Mouse (Mus musculus): ENCODE data around the gene Crlf1. TPM values are rescaled to one million over a fixed set of nuclear protein-coding genes. Genes with fewer than 3 reads are reported as not detected.
A peak's percentile ranks its signal among the peaks of the same experiment; 100 is the strongest.

The Crlf1 gene
- polyA plus RNA-seq, 1 experiment from 2014 or later, result 6.1 TPM

GRCm38 (mm10) chr8:70458462-70458861 is 34.5 kb upstream of the Crlf1 start:
- H3K4me3 ChIP-seq (replicated peaks; ENCODE audit: low read length), result no peak overlapping the region
- ATAC-seq, result no peak
- no peak overlapping the region for H3K4me2 ChIP-seq (ENCODE audit: low read length)
- no peak overlapping the region for H3K27ac ChIP-seq (ENCODE audit: low read length)
- H3K27me3 ChIP-seq (replicated peaks; ENCODE audit: control insufficient read depth, insufficient read depth, low read length), result no peaks in the 10 kb centered on the region
- no peak overlapping the region for H3K9ac ChIP-seq (replicated peaks; ENCODE audit: low read depth, low read length)
- WGBS, result 81% methylated on average over 3 of the region's 3 CpGs
- H3K9me3 ChIP-seq (ENCODE audit: control insufficient read depth, low read length), result no peaks in the 10 kb centered on the region
- no peaks in the 10 kb centered on the region for H3K36me3 ChIP-seq (ENCODE audit: control insufficient read depth, insufficient read depth)
- H3K4me1 ChIP-seq (replicated peaks; ENCODE audit: control insufficient read depth, insufficient read depth, low read length), result no peaks in the 10 kb centered on the region

- no peak overlapping the region for H3K4me3 ChIP-seq (replicated peaks; ENCODE audit: low read length)
- no peaks in the 10 kb centered on the region for H3K9me3 ChIP-seq (ENCODE audit: control insufficient read depth, low read length)
- H3K36me3 ChIP-seq (ENCODE audit: control insufficient read depth, insufficient read depth), result no peaks in the 10 kb centered on the region
- no peak overlapping the region for H3K27ac ChIP-seq (ENCODE audit: low read length)
- no peaks in the 10 kb centered on the region for H3K27me3 ChIP-seq (replicated peaks; ENCODE audit: control insufficient read depth, insufficient read depth, low read length)
- H3K9ac ChIP-seq (replicated peaks; ENCODE audit: low read depth, low read length), result no peak overlapping the region
- H3K4me1 ChIP-seq (replicated peaks; ENCODE audit: control insufficient read depth, insufficient read depth, low read length), result no peaks in the 10 kb centered on the region
- 100% methylated on average over 2 of the region's 2 CpGs for WGBS
- no peak overlapping the region for H3K4me2 ChIP-seq (ENCODE audit: low read length)
- no peak for ATAC-seq
Observed at GRCm38 (mm10) chr8:70459636-70460035, 33.3 kb upstream of the Crlf1 start.

- no peak for ATAC-seq
- no peaks in the 10 kb centered on the region for H3K36me3 ChIP-seq (ENCODE audit: control insufficient read depth, insufficient read depth)
- no peak overlapping the region for H3K9ac ChIP-seq (replicated peaks; ENCODE audit: low read depth, low read length)
- H3K4me3 ChIP-seq (replicated peaks; ENCODE audit: low read length), result no peak overlapping the region
- no peak overlapping the region for H3K27ac ChIP-seq (ENCODE audit: low read length)
- H3K27me3 ChIP-seq (replicated peaks; ENCODE audit: control insufficient read depth, insufficient read depth, low read length), result no peaks in the 10 kb centered on the region
- no peaks in the 10 kb centered on the region for H3K9me3 ChIP-seq (ENCODE audit: control insufficient read depth, low read length)
- H3K4me2 ChIP-seq (ENCODE audit: low read length), result no peak overlapping the region
- H3K4me1 ChIP-seq (replicated peaks; ENCODE audit: control insufficient read depth, insufficient read depth, low read length), result no peaks in the 10 kb centered on the region
- 91% methylated on average over 5 of the region's 5 CpGs for WGBS
Observed at GRCm38 (mm10) chr8:70460199-70460598, 32.8 kb upstream of the Crlf1 start.

GRCm38 (mm10) chr8:70460606-70461005 is 32.4 kb upstream of the Crlf1 start:
- Histone ChIP-seq H3K4me3 (replicated peaks; ENCODE audit: low read length) (no peak overlapping the region), H3K27ac (ENCODE audit: low read length) (no peak overlapping the region), H3K4me1 (replicated peaks; ENCODE audit: control insufficient read depth, insufficient read depth, low read length) (no peaks in the 10 kb centered on the region), H3K36me3 (ENCODE audit: control insufficient read depth, insufficient read depth) (no peaks in the 10 kb centered on the region), H3K4me2 (ENCODE audit: low read length) (no peak overlapping the region), H3K9ac (replicated peaks; ENCODE audit: low read depth, low read length) (no peak overlapping the region), H3K27me3 (replicated peaks; ENCODE audit: control insufficient read depth, insufficient read depth, low read length) (no peaks in the 10 kb centered on the region), H3K9me3 (ENCODE audit: control insufficient read depth, low read length) (no peaks in the 10 kb centered on the region)
- no peak for ATAC-seq
- WGBS, result 86% methylated on average over 9 of the region's 9 CpGs

GRCm38 (mm10) chr8:70461765-70462515 is 31.0 kb upstream of the Crlf1 start:
- ATAC-seq, result no peak
- Histone ChIP-seq H3K27me3 (replicated peaks; ENCODE audit: control insufficient read depth, insufficient read depth, low read length) (no peaks in the 10 kb centered on the region), H3K4me1 (replicated peaks; ENCODE audit: control insufficient read depth, insufficient read depth, low read length) (no peaks in the 10 kb centered on the region), H3K9ac (replicated peaks; ENCODE audit: low read depth, low read length) (no peak overlapping the region), H3K27ac (ENCODE audit: low read length) (no peak overlapping the region), H3K9me3 (ENCODE audit: control insufficient read depth, low read length) (no peaks in the 10 kb centered on the region), H3K36me3 (ENCODE audit: control insufficient read depth, insufficient read depth) (no peaks in the 10 kb centered on the region), H3K4me2 (ENCODE audit: low read length) (no peak overlapping the region), H3K4me3 (replicated peaks; ENCODE audit: low read length) (no peak overlapping the region)
- WGBS, result 87% methylated on average over 16 of the region's 16 CpGs

DNA sequence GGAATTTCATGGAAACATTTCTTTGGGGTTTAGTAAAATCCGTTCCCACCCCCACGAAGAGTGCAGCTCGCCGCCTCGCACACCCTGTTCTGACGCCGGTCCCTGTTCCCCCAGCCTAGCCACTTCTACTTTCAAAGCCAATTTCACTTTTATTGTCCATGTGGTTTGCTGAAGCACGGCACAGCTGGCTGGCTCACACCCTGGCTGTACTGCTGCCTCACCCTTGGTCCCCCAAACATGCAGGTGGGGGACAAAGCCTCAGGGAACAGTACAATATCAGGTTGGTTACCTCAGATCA is 30.5 kb upstream of the Crlf1 start:
- H3K4me1 ChIP-seq (replicated peaks; ENCODE audit: control insufficient read depth, insufficient read depth, low read length), result no peaks in the 10 kb centered on the region
- H3K4me3 ChIP-seq (replicated peaks; ENCODE audit: low read length), result no peak overlapping the region
- H3K36me3 ChIP-seq (ENCODE audit: control insufficient read depth, insufficient read depth), result no peaks in the 10 kb centered on the region
- no peaks in the 10 kb centered on the region for H3K27me3 ChIP-seq (replicated peaks; ENCODE audit: control insufficient read depth, insufficient read depth, low read length)
- ATAC-seq, result no peak
- no peaks in the 10 kb centered on the region for H3K9me3 ChIP-seq (ENCODE audit: control insufficient read depth, low read length)
- no peak overlapping the region for H3K9ac ChIP-seq (replicated peaks; ENCODE audit: low read depth, low read length)
- no peak overlapping the region for H3K4me2 ChIP-seq (ENCODE audit: low read length)
- 92% methylated on average over 8 of the region's 8 CpGs for whole genome bisulfite sequencing
- H3K27ac ChIP-seq (ENCODE audit: low read length), result no peak overlapping the region

DNA sequence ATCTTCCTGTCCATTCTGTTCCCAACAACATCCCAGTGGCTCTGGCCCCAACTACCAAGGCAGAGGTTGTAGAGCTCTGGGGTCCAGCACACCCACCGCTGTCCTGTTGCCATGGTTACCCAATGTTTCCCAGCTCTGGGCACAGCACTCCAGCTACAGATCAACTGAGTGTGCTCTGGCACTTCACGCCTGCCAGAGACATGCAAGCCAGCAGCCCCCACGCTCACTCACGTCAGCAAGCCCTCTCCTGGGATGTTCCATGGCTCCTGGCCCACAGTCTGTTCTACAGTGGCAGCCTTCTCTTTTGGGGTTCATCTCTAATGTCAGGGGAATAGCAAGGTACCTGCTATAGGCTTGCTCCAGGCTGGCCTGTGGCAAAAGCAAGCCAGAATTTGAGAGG is 29.7 kb upstream of the Crlf1 start:
- 52% methylated on average over 4 of the region's 4 CpGs for WGBS
- Histone ChIP-seq H3K4me2 (ENCODE audit: low read length) (no peak overlapping the region), H3K4me3 (replicated peaks; ENCODE audit: low read length) (no peak overlapping the region), H3K27ac (ENCODE audit: low read length) (no peak overlapping the region), H3K36me3 (ENCODE audit: control insufficient read depth, insufficient read depth) (no peaks in the 10 kb centered on the region), H3K9me3 (ENCODE audit: control insufficient read depth, low read length) (no peaks in the 10 kb centered on the region), H3K9ac (replicated peaks; ENCODE audit: low read depth, low read length) (no peak overlapping the region), H3K4me1 (replicated peaks; ENCODE audit: control insufficient read depth, insufficient read depth, low read length) (no peaks in the 10 kb centered on the region), H3K27me3 (replicated peaks; ENCODE audit: control insufficient read depth, insufficient read depth, low read length) (no peaks in the 10 kb centered on the region)
- peak; percentile 14 for ATAC-seq

DNA sequence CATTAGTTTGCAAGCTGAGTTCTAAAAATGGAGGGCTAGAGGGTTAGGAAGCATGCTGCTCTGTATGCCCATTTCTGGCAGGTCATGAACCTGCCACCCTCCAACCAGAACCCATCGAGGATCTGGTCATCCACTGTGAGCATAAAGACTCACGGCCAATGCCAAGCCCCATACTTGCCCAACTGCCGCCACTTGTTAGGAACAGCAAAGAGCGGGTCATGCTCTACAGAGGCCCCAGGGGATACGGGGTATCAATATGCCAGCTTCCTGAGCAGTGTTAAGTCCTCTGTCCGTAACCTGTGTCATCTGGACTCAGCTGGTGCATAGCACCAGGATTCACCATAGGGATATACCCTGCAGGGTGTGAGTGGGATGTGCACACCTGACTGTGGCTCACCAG is 28.8 kb upstream of the Crlf1 start:
- no peak overlapping the region for H3K27ac ChIP-seq (ENCODE audit: low read length)
- ATAC-seq, result no peak
- no peaks in the 10 kb centered on the region for H3K9me3 ChIP-seq (ENCODE audit: control insufficient read depth, low read length)

DNA sequence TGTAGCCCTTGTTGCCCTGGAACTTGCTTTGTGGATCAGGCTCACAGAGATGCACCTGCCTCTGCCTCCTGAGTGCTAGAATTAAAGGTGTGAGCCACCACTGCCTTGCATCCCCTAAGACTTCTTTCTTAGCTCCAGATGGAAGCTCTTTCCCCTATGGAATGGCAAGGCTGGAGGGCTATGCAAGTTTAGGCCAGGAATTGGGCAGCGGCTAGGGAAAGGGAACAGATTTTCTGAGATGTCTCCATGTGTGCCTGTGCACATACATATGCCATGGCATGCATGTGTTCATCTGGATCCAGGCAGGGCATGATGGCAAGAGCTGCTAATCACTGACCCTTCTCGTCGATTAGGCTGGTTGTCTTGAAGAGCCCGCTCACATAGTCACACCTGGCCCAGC is 27.3 kb upstream of the Crlf1 start:
- no peaks in the 10 kb centered on the region for H3K36me3 ChIP-seq (ENCODE audit: control insufficient read depth, insufficient read depth)
- no peak overlapping the region for H3K9ac ChIP-seq (replicated peaks; ENCODE audit: low read depth, low read length)
- ATAC-seq, result no peak
- H3K4me1 ChIP-seq (replicated peaks; ENCODE audit: control insufficient read depth, insufficient read depth, low read length), result no peaks in the 10 kb centered on the region
- 94% methylated on average over 4 of the region's 4 CpGs for WGBS
- H3K27me3 ChIP-seq (replicated peaks; ENCODE audit: control insufficient read depth, insufficient read depth, low read length), result no peaks in the 10 kb centered on the region
- H3K27ac ChIP-seq (ENCODE audit: low read length), result no peak overlapping the region
- no peak overlapping the region for H3K4me2 ChIP-seq (ENCODE audit: low read length)
- no peaks in the 10 kb centered on the region for H3K9me3 ChIP-seq (ENCODE audit: control insufficient read depth, low read length)
- no peak overlapping the region for H3K4me3 ChIP-seq (replicated peaks; ENCODE audit: low read length)

More for the DNA sequence above, 28.8 kb upstream of the Crlf1 start:
- Histone ChIP-seq H3K36me3 (ENCODE audit: control insufficient read depth, insufficient read depth) (no peaks in the 10 kb centered on the region), H3K9ac (replicated peaks; ENCODE audit: low read depth, low read length) (no peak overlapping the region), H3K4me1 (replicated peaks; ENCODE audit: control insufficient read depth, insufficient read depth, low read length) (no peaks in the 10 kb centered on the region), H3K4me3 (replicated peaks; ENCODE audit: low read length) (no peak overlapping the region), H3K27me3 (replicated peaks; ENCODE audit: control insufficient read depth, insufficient read depth, low read length) (no peaks in the 10 kb centered on the region), H3K4me2 (ENCODE audit: low read length) (no peak overlapping the region)
- WGBS, result 87% methylated on average over 6 of the region's 6 CpGs

DNA sequence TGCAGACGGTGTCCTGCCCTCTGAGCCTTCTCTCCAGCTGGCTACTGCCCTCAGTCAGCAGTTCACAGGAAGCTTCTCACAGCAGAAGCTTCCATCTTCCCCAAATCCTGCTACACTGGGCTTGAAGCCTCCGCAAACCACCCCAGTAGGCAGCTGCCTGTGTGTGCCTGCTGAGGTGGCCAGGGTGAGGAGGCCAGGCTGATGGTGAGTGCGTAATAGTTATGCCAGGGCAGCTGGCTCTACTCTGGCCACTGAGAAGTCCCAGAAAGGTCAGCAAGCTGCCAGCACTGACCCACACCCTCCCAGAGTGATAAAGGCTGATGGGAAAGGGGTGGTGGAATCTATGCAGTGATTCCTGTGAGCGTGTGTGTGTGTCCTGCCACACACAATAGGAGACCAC is 26.7 kb upstream of the Crlf1 start:
- ATAC-seq, result no peak
- 86% methylated on average over 4 of the region's 4 CpGs for whole genome bisulfite sequencing
- Histone ChIP-seq H3K27me3 (replicated peaks; ENCODE audit: control insufficient read depth, insufficient read depth, low read length) (no peaks in the 10 kb centered on the region), H3K27ac (ENCODE audit: low read length) (no peak overlapping the region), H3K4me3 (replicated peaks; ENCODE audit: low read length) (no peak overlapping the region), H3K4me2 (ENCODE audit: low read length) (no peak overlapping the region), H3K9me3 (ENCODE audit: control insufficient read depth, low read length) (no peaks in the 10 kb centered on the region), H3K36me3 (ENCODE audit: control insufficient read depth, insufficient read depth) (no peaks in the 10 kb centered on the region), H3K4me1 (replicated peaks; ENCODE audit: control insufficient read depth, insufficient read depth, low read length) (no peaks in the 10 kb centered on the region), H3K9ac (replicated peaks; ENCODE audit: low read depth, low read length) (no peak overlapping the region)

Measured in forebrain, embryonic 16.5 days (tissue).